Mouse (Mus musculus) intestine, embryonic 14.5 days (tissue): Measurements from ENCODE around the gene Psmd7. TPM values are rescaled to one million over a fixed set of nuclear protein-coding genes. Genes with fewer than 3 reads are reported as not detected.

Source experiments
- ATAC-seq: fragments of 200-750 bp; cut with Nextera tagmentation; replicated peaks from 2 replicates; pipeline ENCODE4 v1.8.0; 2017; ENCODE audit warnings: low read depth, moderate number of reproducible peaks, moderate TSS enrichment, moderate library complexity; ENCODE audit not compliant: low FRiP score, low TSS enrichment
- DNase-seq: peaks from one replicate; pipeline ENCODE4 v3.0.0-alpha.2; 2018; ENCODE audit warnings: low spot score
- H3K27ac ChIP-seq: fragments of 300-500 bp; sonication (generic); 2 replicates; pipeline ENCODE4 v1.5.1; 2014; ENCODE audit warnings: low read depth, mild to moderate bottlenecking, control low read depth
- H3K27me3 ChIP-seq: fragments of 300-500 bp; sonication (generic); replicated peaks from 2 replicates; pipeline ENCODE4 v1.6.1; 2014; ENCODE audit warnings: low read length, control low read depth; ENCODE audit not compliant: control insufficient read depth, insufficient read depth
- H3K36me3 ChIP-seq: fragments of 300-500 bp; sonication (generic); 2 replicates; pipeline ENCODE4 v1.6.1; 2014; ENCODE audit warnings: low read length, control low read depth; ENCODE audit not compliant: control insufficient read depth, insufficient read depth
- H3K4me1 ChIP-seq: fragments of 300-500 bp; sonication (generic); replicated peaks from 2 replicates; pipeline ENCODE4 v1.6.1; 2014; ENCODE audit warnings: low read length, control low read depth, mixed read lengths; ENCODE audit not compliant: control insufficient read depth, insufficient read depth
- H3K4me2 ChIP-seq: fragments of 300-500 bp; sonication (generic); 2 replicates; pipeline ENCODE4 v1.6.1; 2014; ENCODE audit warnings: low read length
- H3K4me3 ChIP-seq: fragments of 300-500 bp; sonication (generic); 2 replicates; pipeline ENCODE4 v1.5.1; 2014; ENCODE audit warnings: low read depth, low read length, control low read depth, mixed read lengths
- H3K9ac ChIP-seq: fragments of 300-500 bp; sonication (generic); 2 replicates; pipeline ENCODE4 v1.6.1; 2014; ENCODE audit warnings: mild to moderate bottlenecking, low read length
- H3K9me3 ChIP-seq: fragments of 300-500 bp; sonication (generic); 2 replicates; pipeline ENCODE4 v1.6.1; 2016; ENCODE audit warnings: low read length, control low read depth; ENCODE audit not compliant: control insufficient read depth
- WGBS: fragments of 180-500 bp; shearing (Covaris S2); extraction: QIAGEN DNeasy Blood & Tissue Kit; methylation state at CpG from one replicate; pipeline ENCODE4 v1.1.7; 2014; 5-methylcytosine and 5-hydroxymethylcytosine counted together
- polyA plus RNA-seq: library from polyadenylated mRNA; unstranded; fragments of >200 nt; fragmentation: Nextera tagmentation; extraction: Ambion mirVana; gene quantifications from 2 replicates; pipeline ENCODE4 v1.2.1, GENCODE M21; 2014

Gene Psmd7
- polyA plus RNA-seq, 1 experiment from 2014 or later = 254 TPM

GRCm38 (mm10) chr8:107587429-107587994 lies 752 bp downstream of the Psmd7 start:
- H3K4me2 ChIP-seq = peak overlapping the region; percentile 83
- 1% methylated on average over 17 of the region's 17 CpGs for WGBS
- H3K4me1 ChIP-seq = peaks cover 16% of the 10 kb centered on the region
- no peaks in the 10 kb centered on the region for H3K9me3 ChIP-seq
- DNase-seq = no peak
- H3K9ac ChIP-seq = peak overlapping the region; percentile 85
- H3K27ac ChIP-seq = peak overlapping the region; percentile 83
- no peaks in the 10 kb centered on the region for H3K27me3 ChIP-seq
- H3K4me3 ChIP-seq = peak overlapping the region; percentile 78
- ATAC-seq = 0 out of 2 replicates have a peak, but pooled peaks have one; percentile 9
- H3K36me3 ChIP-seq = peaks cover 37% of the 10 kb centered on the region

DNA sequence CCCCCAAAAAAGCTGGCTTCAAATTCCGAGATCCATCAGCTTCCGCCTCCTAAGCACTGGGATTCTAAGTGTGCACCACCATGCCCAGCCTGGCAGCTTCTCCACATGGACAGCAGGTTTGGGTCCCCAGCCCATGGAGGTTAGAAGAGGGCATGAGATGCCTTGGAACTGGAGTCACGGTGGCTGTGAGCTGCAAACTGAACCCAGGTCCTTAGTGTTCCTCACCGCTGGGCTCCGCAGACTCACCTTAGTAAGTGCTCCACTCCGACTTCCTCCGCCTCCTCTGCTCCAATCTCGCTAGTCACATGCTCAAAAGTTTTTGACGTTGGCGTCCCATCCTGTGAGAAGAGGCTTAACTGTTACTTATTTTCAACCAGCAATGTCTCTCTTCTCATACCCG lies 6.1 kb downstream of the Psmd7 start:
- Histone ChIP-seq H3K36me3 (peaks cover 76% of the 10 kb centered on the region), H3K4me2 (no peak overlapping the region)
- 93% methylated on average over 11 of the region's 11 CpGs for WGBS

GRCm38 (mm10) chr8:107581536-107581935 lies 6.7 kb downstream of the Psmd7 start:
- H3K4me1 ChIP-seq = peaks cover 8% of the 10 kb centered on the region
- no peak for ATAC-seq
- H3K9me3 ChIP-seq = no peaks in the 10 kb centered on the region
- no peak for DNase-seq
- H3K4me2 ChIP-seq = no peak overlapping the region
- no peak overlapping the region for H3K27ac ChIP-seq
- H3K36me3 ChIP-seq = peaks cover 76% of the 10 kb centered on the region
- no peak overlapping the region for H3K9ac ChIP-seq
- WGBS = 98% methylated on average over 4 of the region's 4 CpGs
- no peak overlapping the region for H3K4me3 ChIP-seq
- no peaks in the 10 kb centered on the region for H3K27me3 ChIP-seq

More for the DNA sequence above, 6.1 kb downstream of the Psmd7 start:
- no peaks in the 10 kb centered on the region for H3K9me3 ChIP-seq
- H3K4me1 ChIP-seq = peaks cover 14% of the 10 kb centered on the region
- no peak overlapping the region for H3K9ac ChIP-seq
- H3K27ac ChIP-seq = no peak overlapping the region
- ATAC-seq (no peak), DNase-seq (no peak)
- H3K4me3 ChIP-seq = no peak overlapping the region
- H3K27me3 ChIP-seq = no peaks in the 10 kb centered on the region

GRCm38 (mm10) chr8:107580879-107581278 lies 7.4 kb downstream of the Psmd7 start:
- no peaks in the 10 kb centered on the region for H3K27me3 ChIP-seq
- H3K9ac ChIP-seq = no peak overlapping the region
- peaks cover 73% of the 10 kb centered on the region for H3K36me3 ChIP-seq
- peaks cover 2% of the 10 kb centered on the region; the same call in 1 of the 2 replicates for H3K4me1 ChIP-seq
- ATAC-seq (no peak), DNase-seq (no peak)
- H3K4me2 ChIP-seq = no peak overlapping the region
- WGBS = 96% methylated on average over 13 of the region's 13 CpGs
- H3K27ac ChIP-seq = no peak overlapping the region
- H3K4me3 ChIP-seq = no peak overlapping the region
- no peaks in the 10 kb centered on the region for H3K9me3 ChIP-seq

DNA sequence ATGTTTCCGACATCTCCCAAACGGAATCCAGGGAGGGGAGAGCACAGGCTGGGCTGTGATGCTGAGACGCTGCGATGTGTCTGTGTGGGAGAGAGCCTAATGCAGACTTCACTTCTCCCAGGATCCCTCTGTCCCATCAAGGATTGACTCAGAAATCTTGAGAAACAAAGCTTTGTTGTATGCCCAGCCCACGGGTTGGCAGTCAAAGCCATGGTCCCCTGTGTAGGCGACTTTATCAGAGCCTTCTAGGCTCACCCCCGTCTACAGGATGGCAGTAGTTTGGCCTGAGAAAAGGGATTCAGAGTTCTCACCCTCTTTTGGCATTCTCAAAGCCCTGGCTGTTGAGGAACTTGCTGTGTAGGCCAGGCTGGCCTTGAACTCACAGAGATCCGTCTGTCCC lies 9.7 kb downstream of the Psmd7 start:
- ATAC-seq (no peak), DNase-seq (no peak)
- no peak overlapping the region for H3K4me2 ChIP-seq
- WGBS = 81% methylated on average over 8 of the region's 8 CpGs
- no peaks in the 10 kb centered on the region for H3K9me3 ChIP-seq
- H3K27me3 ChIP-seq = no peaks in the 10 kb centered on the region
- H3K36me3 ChIP-seq = peaks cover 49% of the 10 kb centered on the region
- H3K27ac ChIP-seq = no peak overlapping the region
- H3K4me1 ChIP-seq = no peaks in the 10 kb centered on the region
- no peak overlapping the region for H3K4me3 ChIP-seq
- no peak overlapping the region for H3K9ac ChIP-seq

GRCm38 (mm10) chr8:107578132-107578531 lies 10.1 kb downstream of the Psmd7 start:
- H3K4me1 ChIP-seq = no peaks in the 10 kb centered on the region
- no peak for ATAC-seq
- H3K27me3 ChIP-seq = no peaks in the 10 kb centered on the region
- 87% methylated on average over 8 of the region's 8 CpGs for WGBS
- peaks cover 45% of the 10 kb centered on the region for H3K36me3 ChIP-seq
- no peak overlapping the region for H3K9ac ChIP-seq
- DNase-seq = no peak
- no peaks in the 10 kb centered on the region for H3K9me3 ChIP-seq
- H3K4me3 ChIP-seq = no peak overlapping the region
- no peak overlapping the region for H3K27ac ChIP-seq
- no peak overlapping the region for H3K4me2 ChIP-seq

- ATAC-seq (no peak), DNase-seq (no peak)
- Histone ChIP-seq H3K9me3 (no peaks in the 10 kb centered on the region), H3K27ac (no peak overlapping the region), H3K9ac (no peak overlapping the region), H3K36me3 (peaks cover 40% of the 10 kb centered on the region), H3K4me3 (no peak overlapping the region), H3K4me1 (no peaks in the 10 kb centered on the region), H3K4me2 (no peak overlapping the region), H3K27me3 (no peaks in the 10 kb centered on the region)
- 84% methylated on average over 4 of the region's 4 CpGs for WGBS
These were observed 10.6 kb downstream of the Psmd7 start for GRCm38 (mm10) chr8:107577640-107578039.

GRCm38 (mm10) chr8:107576702-107577101 lies 11.6 kb downstream of the Psmd7 start:
- Histone ChIP-seq H3K27me3 (no peaks in the 10 kb centered on the region), H3K36me3 (peaks cover 31% of the 10 kb centered on the region), H3K9ac (peak overlapping the region; percentile 27; the same call in 1 of the 2 replicates), H3K27ac (peak overlapping the region; percentile 33; the same call in 1 of the 2 replicates), H3K4me2 (peak overlapping the region; percentile 47), H3K4me3 (peak overlapping the region; percentile 30), H3K4me1 (no peaks in the 10 kb centered on the region), H3K9me3 (no peaks in the 10 kb centered on the region)
- WGBS = 9% methylated on average over 10 of the region's 10 CpGs
- DNase-seq (peak; percentile 92), ATAC-seq (peak; percentile 47; the same call in 1 of the 2 replicates)

DNA sequence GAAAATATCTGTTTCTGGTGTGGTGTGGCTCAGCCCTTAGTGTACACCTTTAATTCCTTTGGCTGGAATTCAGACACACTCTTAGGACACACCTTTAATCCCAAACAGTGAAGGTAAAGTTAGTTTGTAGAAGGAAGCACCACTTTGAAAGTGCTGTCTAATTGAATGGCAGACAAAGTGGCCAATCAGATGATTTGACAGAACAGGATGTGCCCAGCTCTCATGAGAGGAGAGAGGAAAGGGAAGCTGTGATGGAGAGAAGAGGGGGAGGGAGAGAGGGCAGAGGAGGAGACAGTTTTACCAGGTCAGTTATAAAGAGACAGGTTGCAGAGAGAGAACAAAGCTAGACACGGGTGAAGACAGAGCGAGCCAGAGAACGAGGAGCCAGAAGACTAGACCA lies 13.5 kb downstream of the Psmd7 start:
- WGBS = 89% methylated on average over 3 of the region's 3 CpGs

More for the DNA sequence above, 13.5 kb downstream of the Psmd7 start:
- peaks cover 12% of the 10 kb centered on the region for H3K36me3 ChIP-seq
- H3K27ac ChIP-seq = no peak overlapping the region
- no peak for ATAC-seq
- no peaks in the 10 kb centered on the region for H3K4me1 ChIP-seq
- no peaks in the 10 kb centered on the region for H3K9me3 ChIP-seq
- H3K4me2 ChIP-seq = no peak overlapping the region
- no peaks in the 10 kb centered on the region for H3K27me3 ChIP-seq
- no peak overlapping the region for H3K9ac ChIP-seq
- no peak for DNase-seq
- no peak overlapping the region for H3K4me3 ChIP-seq
